Mouse (Mus musculus) embryo, embryonic 10 days (tissue): ENCODE measurements around the gene Ace3.
"Not testable (repeated sequence)": the region's sequence is repeated elsewhere in the genome, so short reads cannot be mapped to it uniquely, and the experiment has no call there.

Source experiments
- DNase-seq: peaks from one replicate; pipeline ENCODE4 v3.0.0-alpha.2; 2015; ENCODE audit warnings: low spot score

The Ace3 gene

DNA sequence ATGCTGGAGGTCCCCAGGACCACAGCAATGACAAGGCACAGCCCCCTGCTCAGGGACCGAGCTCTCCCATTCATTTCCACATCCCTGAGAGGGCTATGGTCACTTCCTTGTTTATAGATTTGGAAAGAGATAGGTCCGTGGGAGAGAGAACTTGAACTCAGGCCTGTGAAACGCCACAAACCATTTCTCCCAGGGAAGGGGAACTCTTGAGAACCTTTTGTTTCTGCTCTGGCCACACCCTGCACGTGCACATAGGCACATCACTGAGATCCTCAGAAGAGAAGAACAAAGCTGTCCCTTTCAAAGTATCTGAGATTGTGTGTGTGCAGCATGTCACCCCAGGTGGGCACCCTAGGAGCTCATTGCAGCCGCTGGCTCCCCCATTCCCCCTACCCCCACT, 15.8 kb upstream of the Ace3 start:
- no peak for DNase-seq

DNA sequence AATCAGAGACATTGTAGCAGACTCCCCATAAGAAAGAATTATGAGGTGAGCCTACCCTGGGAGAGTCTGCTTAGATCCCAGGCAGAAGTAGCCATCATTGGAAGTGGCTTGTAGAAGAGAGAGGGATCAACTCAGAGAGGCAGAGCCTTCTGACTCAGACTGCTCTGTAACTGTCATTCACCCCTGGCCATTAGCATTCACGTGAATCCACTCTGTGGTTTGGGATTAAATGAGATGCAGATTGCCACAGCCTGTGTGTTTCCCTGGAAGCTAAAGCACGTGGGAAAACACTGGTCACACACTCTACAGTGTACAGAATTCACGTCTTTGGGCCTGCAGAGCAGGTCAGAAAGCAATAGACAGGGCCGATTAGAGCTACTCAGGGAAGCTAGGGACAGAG, 10.0 kb upstream of the Ace3 start:
- DNase-seq = no peak

DNA sequence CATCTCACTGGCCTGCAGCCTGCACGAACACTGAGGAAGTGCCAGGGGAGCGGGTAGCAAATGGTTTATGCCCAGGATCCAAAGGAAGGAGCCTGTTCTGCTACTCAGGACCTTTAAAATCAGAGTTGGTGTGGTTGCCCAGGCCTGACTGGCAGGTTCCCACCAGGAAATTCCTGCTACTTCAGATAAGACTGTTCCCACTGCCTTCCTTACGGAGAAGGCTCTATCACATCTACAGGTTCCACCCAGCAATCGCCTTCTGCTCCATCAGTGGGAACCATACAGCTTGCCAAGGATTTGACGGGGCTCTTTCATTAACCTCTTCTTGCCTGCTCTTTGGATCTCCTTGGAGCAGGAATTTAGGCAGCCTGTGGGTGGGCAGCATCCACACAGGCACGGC, 7.0 kb upstream of the Ace3 start:
- DNase-seq = no peak

DNA sequence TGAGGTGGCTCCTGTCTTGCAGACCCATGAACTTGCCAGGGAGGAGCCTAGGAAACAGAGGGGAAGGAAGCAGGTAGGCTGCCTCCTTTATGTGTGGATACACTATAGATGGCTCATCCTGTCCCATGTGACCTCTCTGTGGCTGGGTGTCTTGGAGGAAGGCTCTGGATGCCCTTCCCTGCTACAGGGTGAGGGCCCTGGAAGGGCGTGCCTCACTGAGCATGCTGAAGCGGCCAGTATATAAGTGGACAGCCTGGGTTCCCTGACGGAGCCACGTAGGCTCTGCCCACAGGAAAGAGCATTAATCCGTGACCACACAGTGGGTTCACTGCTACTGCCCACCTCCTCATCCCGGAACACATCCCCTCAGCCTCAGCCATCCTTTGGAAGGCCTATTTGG, 5.0 kb upstream of the Ace3 start:
- DNase-seq = no peak

DNA sequence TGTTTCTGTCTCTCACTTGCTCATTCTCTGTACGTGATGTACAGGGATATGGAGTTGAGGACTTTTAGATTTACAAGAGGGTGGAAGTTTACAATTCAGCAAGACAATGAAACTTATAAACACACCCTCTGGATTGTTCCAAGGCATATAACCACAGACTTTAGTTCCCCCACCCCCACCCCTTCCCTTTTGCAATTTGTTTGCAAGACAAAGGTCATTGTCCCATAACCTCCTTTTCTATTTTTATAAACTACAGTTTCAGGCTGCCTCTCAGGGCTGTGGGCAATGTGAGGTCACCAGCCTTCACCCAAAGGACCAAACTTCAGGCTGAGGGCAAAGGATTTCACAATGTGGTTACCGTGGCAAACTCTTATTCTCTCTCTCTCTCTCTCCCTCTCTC, 4.2 kb upstream of the Ace3 start:
- no peak for DNase-seq

DNA sequence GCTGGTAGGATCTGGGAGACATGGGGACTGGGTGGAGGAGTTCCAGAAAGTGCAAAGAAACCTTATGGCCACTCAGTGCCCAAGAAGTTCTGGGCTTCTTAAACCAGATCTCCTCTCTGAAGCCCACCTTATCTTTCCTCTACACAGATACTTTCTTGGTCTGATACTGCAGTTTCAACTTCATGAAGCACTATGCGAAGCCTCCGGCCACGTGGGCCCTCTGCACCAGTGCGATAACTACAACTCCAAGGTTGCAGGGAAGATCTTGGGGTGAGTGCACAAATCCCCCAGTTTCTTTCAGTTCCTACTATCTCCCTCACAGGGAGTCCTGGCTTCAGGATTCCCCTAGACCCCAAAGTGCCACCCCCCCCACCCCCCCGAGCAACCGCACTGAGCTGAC, 5.6 kb downstream of the Ace3 start:
- no peak for DNase-seq

DNA sequence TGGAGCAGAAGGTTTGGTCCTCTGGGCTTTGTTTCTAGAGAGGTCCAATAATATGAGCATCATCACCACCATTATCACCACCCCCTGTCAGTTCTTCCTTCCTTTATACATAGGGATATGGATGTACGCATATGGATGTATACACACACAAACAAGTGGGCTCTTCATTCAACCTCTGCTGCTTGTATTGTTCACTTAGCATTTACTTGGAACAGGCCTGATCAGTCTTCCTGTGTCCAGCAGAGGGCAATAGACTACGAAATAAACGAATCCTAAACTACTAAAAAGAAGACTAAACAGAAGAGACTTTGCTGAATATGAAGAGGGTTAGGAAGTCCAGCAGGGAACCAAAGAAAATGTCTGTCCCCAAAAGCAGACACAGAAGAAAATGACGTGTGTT, 7.2 kb downstream of the Ace3 start:
- peak; percentile 35 for DNase-seq

DNA sequence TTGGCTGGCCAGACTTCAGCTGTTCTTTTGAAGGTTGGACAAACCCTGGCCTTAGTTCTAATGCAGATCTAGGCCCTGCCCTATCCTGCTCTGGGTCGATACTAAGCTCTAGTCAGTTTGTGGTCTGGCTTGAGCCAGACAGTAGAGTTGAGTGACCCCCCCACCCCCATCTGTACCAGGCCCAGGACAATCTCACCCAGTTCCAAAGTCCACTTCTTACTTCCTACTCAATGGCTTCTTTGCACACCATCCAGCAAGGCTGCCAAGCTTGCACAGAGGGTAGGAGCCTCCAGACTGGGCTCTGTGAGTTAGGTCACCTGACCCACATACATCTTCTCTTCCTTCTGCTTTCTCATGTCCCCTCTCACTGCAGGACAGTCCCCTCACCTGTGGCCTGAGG, 10.1 kb downstream of the Ace3 start:
- no peak for DNase-seq

DNA sequence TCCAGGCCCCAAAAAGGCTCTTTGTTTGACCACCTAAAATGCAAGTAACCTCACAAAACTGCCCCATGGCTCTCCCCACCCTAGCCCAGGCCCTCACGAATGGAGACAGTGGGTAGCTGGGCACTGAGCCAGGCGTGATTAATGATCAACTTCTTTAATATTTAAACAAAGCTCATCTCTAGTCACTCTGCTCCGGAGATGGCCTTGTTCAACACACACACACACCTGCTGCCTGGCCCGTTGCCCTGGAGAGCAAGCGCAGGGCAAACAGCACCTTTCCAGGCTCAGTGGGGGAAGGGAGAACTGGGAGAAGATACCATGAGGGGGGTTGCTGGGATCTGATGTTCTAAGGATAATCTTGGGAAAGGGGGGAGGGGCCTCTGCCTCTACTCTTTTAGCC, 11.5 kb downstream of the Ace3 start:
- no peak for DNase-seq

DNA sequence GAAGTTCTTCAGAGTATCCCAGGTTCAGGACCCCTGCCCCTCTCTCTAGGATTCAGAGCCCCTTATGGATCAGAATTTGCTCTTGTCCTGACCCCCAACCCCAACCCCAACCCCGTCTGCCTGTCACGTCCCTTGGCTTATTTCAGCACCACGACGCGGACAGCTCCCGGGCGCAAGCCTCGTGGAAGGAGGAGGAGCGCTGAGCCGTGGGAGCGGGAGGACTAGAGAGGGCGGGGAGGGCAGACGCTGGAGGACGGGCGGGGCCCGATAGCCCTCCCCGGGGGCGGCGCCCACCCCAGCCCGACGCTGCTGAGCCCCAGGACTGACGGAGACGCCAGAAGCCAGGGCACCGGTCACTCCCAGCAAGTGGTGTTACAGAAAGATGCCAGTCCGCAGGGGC, 13.3 kb downstream of the Ace3 start, which contains the start of gene Kcnh6:
Kcnh6 (plus strand) TSS at position 304 of the 400 bp plus-strand sequence.
- DNase-seq = peak; percentile 87

DNA sequence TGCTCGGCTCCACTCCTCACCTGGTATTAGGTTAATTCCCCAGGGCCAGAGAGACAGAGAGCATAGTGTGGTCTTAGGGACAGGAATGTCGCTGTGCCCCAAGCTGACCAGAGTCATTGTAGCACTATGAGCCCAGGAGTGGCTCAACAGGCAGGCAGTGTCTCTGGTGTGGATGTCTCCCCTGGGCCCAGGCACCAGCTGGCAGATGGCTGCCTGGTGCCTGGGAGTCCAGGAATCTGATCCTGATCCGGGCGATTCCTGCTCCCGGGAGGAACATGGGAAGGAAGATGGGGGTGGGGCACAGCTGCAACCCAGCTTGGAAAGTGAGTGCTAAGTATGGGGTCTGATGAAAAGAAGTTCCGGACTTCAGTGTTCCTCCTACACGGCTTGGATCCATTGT, 18.2 kb downstream of the Ace3 start:
- DNase-seq = no peak

DNA sequence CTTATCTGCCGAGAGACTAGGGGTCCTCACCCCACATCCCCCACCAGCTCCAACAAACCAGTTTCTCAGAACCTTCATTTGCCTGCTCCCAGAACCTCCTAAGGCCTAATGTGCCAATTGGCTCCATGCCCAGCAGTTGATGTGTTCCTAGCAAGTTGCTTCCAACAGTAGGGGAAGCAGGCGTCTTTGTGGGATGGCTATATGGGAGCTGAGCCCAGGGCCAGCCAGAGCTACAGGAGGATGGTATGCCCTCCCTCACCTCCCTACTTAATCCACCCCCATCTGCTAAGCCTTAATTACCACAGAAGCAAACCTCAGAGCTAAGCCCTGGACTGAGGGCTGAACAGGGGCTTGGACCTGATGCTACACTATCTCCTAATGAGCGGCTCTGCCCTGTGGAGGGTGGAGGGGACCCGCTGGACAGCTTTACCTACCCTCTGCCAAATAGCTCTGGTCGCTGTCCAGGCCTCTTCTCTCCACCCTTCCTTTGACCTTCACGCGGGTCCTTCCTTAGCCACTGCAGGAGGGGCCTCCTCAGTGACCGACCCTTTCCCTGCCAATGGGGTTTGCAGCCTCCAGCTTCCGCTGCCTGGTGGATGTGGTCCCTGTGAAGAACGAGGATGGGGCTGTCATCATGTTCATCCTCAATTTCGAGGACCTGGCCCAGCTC, 19.2 kb downstream of the Ace3 start:
- DNase-seq = no peak

DNA sequence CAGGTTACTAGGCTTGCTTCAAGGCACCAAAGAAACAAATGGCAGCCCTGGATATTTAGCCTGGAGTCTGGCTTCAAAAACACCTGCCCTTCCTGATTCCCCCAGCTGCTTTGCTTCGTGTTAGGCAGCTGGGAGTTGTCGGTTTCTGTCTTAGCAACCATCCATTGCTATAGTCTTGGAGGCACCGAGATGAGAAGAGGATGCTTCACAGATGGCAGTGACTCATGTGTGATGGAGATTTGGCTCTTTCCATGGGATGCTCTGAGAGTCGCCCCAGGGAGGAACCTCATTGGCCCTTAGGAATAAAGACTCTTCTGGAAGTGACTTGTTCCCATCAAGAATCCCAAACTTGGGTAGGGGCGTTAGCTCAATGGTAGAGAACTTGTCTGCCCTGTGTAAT, 22.0 kb downstream of the Ace3 start:
- no peak for DNase-seq

DNA sequence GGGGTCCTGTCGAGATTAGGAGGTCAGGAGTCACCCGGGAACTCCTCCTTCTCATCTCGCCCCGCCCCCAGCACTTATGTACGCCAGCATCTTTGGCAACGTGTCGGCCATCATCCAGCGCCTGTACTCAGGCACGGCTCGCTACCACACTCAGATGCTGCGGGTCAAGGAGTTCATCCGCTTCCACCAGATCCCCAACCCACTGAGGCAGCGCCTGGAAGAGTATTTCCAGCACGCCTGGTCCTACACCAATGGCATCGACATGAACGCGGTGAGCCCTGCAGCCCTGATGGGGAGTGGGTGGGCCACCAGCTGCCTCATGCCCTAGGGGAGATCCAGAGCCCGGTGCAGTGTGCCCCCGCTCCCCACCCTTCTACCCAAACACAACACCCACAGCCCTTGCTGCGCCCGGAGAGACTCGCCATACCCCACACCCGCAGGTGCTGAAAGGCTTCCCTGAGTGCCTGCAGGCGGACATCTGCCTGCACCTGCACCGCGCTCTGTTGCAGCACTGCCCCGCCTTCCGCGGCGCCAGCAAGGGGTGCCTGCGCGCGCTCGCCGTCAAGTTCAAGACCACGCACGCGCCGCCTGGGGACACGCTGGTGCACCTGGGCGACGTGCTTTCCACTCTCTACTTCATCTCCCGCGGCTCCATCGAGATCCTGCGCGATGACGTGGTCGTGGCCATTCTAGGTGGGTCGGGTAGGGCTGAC, 25.7 kb downstream of the Ace3 start:
- DNase-seq = peak; percentile 52

DNA sequence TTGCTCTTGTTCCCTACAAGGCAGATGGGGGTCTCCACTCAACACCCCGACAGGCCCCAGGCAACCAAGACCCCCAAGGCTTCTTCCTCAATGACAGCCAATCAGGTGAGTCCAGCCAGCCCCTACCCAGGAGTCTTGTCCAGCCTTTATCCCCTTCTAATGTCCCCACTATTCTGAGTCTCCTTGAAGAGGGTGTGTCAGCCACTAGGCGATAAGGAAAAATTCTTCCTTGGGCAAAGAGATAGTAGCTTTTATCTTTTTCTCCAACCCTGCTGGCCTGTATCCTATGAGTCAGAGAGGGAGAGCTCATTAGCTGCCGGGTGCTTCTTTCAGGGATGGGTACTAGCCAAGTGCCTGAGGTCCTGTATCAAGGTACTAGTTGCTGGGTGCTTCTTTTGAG, 31.3 kb downstream of the Ace3 start:
- DNase-seq = no peak

DNA sequence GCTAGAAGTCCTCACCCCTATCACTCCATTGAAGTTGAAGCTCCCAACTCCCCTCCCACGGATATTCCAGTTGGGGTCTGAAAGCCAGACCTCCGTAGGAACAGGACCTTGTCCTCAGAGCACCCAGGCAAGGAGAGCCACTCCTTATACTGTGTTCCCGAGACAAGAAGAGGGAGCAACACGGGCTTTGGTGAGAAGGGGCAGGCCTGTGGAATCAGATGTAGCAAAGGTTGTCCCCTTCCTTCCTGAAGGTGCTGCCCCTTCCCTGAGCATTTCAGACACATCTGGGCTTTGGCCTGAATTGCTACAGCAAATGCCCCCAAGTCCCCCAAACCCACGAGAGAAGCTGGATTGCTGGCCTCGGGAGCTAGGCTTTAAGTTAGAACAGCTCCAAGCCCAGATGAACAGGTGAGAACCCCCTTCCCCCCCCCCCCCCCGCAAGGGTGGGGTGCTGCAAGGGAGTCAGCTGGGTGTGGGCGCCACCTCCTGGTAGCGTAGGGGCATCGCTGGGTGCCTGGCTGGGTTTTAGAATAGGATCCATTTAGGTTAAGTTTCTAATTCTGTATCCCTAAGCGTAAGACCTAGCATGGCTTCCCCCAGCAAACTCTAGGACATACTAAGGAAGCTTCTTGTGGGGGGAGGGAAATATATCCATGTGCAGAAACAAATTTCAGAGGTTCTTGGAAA, 32.1 kb downstream of the Ace3 start:
- peak; percentile 48 for DNase-seq

DNA sequence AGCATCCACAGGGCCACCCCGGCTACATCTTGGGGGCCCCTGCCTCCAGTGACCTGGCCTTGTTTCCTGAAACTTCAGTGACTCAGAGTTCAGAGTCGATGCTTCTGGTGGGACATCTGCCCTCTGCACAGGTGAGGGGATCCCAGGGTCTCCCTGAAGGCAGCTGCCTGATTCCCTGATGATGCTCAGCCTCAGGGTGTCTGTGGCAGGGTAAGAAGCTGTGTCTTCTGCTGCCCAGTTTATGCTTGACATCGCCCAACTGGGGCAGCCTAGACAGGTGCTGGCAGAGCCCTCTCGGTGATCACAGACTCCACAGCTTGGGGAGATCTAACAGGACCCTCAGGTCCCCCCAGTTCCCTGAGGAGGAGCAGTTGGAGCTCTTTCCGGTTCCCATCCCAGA, 33.1 kb downstream of the Ace3 start:
- DNase-seq = no peak

DNA sequence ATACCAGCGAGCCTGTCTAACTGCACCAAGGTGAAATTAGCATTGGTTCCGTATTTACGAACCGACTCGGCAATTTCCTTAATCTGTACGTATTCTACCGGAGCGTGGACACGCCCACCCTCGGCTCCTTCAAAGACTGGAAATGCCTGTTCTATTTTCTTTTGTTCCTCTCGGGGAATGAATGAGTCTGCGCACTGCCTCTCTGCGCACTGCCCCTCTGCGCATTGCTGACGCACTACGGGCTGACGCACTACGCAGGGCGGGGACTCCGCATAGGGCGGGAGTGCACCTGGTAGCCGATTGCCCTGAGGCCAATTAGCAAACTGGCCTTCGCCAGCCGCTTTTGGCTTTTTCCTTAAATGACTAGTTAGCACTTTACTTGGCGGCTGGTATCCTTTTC, 37.6 kb downstream of the Ace3 start:
- not testable (repeated sequence) for DNase-seq

DNA sequence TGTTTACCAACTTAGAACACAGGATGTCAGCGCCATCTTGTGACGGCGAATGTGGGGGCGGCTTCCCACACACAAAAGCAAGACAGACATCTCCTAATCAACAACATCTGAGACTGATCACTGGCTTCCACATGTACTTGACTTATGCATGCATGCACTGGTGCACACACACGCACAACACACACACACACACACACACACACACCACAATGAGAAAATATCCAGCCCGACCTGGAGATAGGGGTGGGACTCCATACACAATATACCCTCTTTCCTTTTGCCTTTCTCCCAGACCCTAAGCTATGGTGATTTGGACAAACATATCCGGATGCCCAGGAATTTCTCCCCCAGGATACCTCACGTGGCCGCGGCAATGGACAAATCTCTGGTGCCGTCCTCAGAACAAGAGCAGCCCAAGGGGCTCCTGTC, 39.0 kb downstream of the Ace3 start:
- DNase-seq = peak; percentile 61

DNA sequence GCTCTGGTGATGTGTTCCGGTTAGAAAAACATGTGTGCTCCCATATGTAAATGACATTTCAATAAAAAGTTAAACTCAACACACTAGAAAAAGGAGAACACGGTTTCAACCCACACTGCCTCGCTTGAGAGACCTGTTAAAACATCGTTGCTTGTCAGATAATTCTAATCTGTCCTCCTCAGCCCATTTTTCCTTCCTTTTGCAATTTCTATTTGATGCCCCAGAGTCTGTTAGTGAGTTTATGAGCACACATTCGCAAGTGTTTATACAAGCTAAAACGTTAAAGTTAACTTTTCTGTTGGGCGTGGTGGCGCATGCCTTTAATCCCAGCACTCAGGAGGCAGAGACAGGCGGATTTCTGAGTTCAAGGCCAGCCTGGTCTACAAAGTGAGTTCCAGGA, 40.5 kb downstream of the Ace3 start:
- no peak for DNase-seq

DNA sequence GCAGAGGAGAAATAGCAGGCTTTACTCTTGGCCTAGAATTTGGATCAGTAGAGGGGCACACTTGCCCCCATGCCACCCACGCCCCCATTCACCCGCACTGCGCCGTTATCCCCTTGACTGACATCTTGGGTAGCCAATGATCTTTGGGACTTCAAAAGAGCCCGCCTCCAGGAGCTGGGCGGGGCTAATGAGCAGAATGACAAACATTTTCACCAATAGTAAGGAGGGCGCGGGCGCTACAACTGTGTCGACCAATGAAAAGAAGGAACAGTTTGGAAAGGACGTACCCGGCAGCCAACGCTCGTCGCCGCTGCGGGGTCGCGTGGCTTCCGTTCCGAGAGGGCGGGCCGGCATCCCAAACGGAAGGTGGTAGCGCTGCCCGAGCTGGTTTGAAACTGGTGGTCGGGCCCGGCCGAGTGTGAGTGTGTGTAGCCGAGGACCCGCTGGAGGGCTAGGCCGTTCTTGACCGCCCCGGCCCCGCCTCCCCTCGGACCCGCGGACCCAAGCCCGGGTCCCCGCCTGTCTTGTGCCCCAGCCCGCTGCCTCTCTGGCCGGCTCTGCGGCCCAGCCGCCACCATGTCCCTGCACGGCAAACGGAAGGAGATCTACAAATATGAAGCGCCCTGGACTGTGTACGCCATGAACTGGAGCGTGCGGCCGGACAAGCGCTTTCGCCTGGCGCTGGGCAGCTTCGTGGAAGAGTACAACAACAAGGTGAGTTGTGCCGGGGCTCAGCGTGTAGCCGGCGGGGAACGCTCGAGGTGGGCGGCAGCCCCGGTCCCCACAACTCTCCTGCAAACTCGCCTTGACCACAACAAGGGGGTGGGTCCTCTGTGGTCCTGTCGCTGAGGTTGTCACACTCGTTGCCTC, 42.3 kb downstream of the Ace3 start, which contains the start of gene Dcaf7:
Dcaf7 (plus strand) TSS at position 325 of the 870 bp plus-strand sequence.
- peak; percentile 99 for DNase-seq

DNA sequence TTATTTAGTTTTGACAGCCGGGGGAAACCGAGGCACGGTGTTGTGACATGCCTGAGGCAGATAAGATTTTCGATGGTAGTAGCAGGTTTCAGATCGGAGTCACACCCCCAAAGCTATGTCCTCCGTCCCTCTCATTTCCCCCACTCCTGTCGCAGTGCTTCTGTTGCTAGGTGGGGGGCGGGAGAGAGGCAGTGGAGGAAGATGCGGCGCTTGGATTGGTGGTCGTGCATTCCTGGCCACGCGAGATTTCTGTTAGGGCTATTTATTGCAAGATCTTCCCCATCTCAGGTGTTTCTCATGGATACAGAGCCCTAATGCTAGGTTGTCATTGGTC, 42.9 kb downstream of the Ace3 start:
- peak; percentile 69 for DNase-seq
